Mouse (Mus musculus) brain, embryonic 14.5 days (tissue): ENCODE measurements at regions not wholly inside any gene's neighbourhood (a gene's known extent, or its start where the extent isn't known, plus 50 kb on each side); places are given as distances from the start of the nearest gene placed in this dataset.

Experiments used
- DNase-seq: peaks from one replicate; pipeline ENCODE4 v3.0.0-alpha.2; 2011; ENCODE audit warnings: low read depth
- CTCF ChIP-seq: fragments of 200-500 bp; IDR thresholded peaks from 2 replicates; pipeline ENCODE4 v1.5.1; 2012; ENCODE audit warnings: inconsistent platforms, mild to moderate bottlenecking, moderate library complexity, borderline replicate concordance; ENCODE audit not compliant: insufficient read depth, insufficient read length; ENCODE audit errors: extremely low read depth
- POLR2A ChIP-seq: fragments of 200-500 bp; IDR thresholded peaks from 2 replicates; pipeline ENCODE4 v1.6.1; 2012; ENCODE audit warnings: mild to moderate bottlenecking, inconsistent platforms, borderline replicate concordance; ENCODE audit not compliant: poor library complexity, insufficient read depth, insufficient read length, severe bottlenecking; ENCODE audit errors: extremely low read depth

GRCm38 (mm10) chr3:137801402-137802020, 62.8 kb upstream of the H2afz start:
- no peak for TF ChIP-seq CTCF
- TF ChIP-seq POLR2A, result no peak
- DNase-seq, result no peak

DNA sequence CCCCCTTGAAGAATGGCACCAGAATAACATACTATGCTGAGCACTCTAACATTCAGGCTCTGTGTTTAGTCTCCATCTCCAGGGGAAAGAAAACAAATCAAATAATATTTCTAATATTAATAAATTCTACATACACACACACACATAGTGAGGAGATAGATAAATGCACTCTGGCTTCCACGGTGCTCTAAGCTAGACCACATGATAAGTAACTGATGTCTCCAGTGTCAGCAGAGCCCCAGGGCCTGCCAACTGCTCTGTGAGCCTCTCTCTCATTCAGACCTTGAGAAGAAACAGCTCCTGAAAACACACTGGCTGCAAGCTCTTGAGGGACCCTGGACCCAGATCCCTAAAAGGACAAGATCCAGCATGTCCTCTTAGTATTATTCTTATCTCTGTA, 56.9 kb upstream of the H2afz start:
- no peak for TF ChIP-seq CTCF
- TF ChIP-seq POLR2A, result no peak
- no peak for DNase-seq

DNA sequence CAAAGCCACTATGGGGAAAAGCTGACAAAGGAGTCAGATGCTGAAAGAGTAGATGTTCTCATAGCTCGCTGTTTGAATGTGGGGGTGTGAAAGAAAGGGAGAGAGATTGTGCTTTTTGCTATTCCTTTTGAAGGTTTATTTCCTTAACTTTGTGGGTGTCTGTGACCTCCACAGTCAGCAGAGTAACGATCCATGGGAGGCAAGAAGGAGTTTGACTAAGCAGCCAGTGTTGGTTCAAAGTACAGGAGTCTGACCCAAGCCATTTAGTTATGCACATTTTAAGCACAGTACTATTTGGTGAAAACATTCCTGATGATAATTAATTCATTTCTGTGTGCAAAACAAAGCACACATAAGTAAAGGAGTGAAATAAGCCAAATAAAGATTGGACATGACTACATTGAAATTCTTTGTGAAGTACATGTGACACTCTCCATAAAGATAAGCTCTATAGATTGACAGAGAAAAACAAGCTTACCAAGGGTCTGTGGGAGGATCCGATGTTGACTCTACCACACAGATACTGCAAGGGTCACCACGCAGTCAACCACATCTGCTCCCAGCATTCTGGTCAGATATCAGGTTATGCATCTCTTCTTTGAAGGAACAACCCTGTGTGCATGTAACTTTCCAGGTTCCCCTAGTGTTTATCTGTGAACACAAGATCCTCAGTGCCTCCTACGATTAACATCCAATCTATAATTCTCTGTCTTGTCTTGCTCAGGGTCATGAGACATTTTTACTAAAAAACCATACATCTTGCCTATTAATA, 56.2 kb upstream of the H2afz start:
- no peak for DNase-seq
- TF ChIP-seq POLR2A (no peak), CTCF (no peak)

GRCm38 (mm10) chr3:137810123-137810522, 54.2 kb upstream of the H2afz start:
- no peak for DNase-seq
- no peak for TF ChIP-seq CTCF
- TF ChIP-seq POLR2A, result no peak
